Mouse (Mus musculus): Measurements from ENCODE around the gene Nav2. TPM values are rescaled to one million over a fixed set of nuclear protein-coding genes. Genes with fewer than 3 reads are reported as not detected.

Nav2 gene
- polyA plus RNA-seq, 1 experiment: 4.4 TPM

DNA sequence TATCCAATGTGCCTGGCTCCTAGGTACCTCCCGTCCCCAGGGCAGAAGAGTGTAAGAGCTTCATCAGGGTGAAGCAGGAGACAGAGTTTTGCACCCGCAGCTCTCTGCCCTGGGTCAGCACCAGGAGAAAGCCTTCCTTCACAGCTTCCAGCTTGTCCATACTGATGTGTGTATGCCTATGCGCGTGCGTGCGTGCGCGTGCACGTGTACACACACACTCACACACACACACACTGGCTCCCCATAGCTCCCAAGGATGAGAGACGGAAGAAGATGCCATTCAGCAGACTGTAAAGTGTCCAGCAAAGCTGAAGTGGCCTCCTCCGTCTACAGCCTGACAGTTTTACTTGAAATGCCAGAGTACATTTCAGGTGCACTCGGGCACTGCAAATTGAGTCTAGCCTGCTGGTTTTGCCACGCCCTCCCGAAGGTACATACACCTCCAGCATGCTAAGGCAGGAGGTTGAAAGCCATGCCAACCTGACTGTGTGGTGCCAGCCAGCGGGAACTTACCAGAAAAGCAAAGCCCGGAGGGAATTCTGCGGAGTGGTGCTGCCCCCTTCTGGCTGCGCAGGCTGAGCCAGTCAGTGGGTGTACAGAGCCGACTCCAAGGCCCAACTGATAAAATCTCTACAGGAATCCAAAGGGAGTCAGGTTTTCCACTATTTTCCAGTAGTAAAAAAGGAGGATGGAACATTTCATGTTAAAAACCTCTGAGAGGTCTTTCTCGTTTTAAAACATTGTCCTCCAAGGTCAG lies 212.6 kb downstream of the Nav2 start:
- 26% methylated on average over 20 of the region's 20 CpGs for WGBS
- DNase-seq (ENCODE audit: low read depth, low spot score): peak; percentile 67

DNA sequence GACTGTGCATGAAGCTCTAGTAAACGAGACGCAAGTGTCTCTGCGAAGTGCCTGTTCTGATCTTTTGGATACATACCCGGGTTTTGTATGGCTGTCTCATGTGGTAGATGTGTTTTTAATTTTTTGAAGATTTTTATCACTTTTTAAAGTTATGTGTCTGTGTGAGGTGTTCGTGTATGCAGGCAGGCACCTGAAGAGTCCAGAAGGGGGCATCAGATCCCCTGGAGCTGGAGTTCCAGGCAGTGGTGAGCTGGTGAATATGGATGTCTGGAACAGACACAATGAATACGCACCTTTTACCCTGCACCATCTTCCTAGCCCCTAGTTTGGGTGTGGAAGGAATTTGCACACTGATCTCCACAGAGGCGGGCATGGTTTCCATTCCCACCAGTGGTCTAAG lies 214.0 kb downstream of the Nav2 start:
- WGBS: 68% methylated on average over 7 of the region's 7 CpGs
- DNase-seq (ENCODE audit: low read depth, low spot score): no peak

DNA sequence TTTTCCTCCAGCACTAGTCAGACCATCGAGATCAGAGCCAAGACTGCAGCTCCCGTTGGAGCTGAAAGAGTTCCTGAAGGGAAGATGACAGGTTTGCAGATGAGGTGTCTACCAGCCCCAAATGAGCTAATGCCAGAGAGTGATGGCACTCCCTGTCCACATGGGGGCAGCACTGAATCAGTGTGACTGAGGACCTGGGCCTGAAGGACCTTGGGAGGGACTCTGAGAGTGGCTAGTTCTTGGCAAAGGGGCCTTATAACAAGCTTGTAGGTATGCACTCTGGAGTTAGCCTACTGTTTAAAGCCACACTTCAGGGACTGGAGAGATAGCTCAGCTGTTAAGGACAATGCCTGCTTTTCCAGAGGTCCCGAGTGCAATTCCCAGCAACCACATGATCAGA lies 217.0 kb downstream of the Nav2 start:
- DNase-seq (ENCODE audit: low read depth, low spot score): no peak
- WGBS: 31% methylated on average over 3 of the region's 3 CpGs

DNA sequence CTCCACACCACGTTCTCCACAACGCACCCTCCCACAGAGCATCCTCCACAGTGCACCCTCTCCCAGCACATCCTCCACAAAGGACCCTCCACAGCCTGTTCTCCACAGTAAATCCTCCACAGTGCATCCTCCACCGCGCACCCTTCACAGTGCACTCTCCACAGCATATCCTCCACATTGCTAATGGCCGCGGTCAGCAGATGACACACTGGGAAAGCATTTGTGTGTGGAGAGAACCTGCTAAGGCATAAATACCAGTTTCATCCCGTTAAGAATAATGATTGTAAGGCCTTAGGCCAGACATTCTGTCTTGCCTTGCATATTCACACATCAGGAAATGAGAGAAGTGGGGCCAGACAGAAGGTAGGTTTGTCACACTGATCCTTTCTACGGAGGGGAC lies 219.7 kb downstream of the Nav2 start:
- 83% methylated on average over 8 of the region's 8 CpGs for WGBS
- no peak for DNase-seq (ENCODE audit: low read depth, low spot score)

DNA sequence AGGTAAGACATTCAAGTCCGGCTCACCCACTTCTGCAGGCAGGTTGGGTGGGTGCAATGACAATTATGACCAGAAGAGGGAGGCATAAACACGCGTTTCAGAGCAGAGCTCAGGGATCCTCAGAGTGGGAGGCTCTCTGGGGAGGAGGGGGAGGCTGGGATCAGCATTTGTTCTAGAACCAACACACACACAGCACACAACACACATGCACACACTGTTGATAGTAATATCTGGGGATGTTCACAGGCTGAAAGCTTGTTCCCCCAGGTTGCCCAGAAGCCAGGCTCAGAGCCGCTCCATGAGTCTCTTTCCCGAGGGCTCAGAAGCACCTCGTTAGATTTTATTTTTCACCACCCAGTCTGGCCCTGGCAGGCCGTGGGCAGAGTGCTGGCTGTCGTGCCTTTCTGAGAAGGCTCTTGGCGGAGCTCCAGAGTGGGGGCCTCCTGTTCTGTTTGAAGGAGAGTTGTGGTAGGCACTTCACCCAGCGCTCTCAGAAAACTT lies 224.4 kb downstream of the Nav2 start:
- peak; percentile 35 for DNase-seq (ENCODE audit: low read depth, low spot score)
- 30% methylated on average over 10 of the region's 10 CpGs for WGBS

DNA sequence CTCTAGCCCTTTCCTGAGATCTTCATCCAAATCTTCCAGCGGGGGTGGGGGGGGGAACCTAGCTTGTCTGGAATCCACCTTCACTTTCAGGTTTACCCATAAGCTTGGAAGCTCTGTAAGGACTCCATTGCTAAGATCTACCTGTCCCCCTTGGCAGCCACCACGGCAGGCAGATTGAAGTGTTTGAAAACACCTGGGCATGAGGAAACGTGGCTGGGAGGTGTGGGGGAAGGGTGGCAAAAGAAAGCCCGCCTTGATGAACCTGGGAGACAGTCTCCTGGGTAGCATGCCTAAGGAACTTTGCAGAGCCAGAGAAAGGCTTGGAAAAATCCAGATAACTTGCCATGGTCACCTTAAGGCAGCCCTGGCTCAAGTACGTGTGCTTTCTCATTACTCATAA lies 225.9 kb downstream of the Nav2 start:
- 71% methylated on average over 5 of the region's 5 CpGs for WGBS
- no peak for DNase-seq (ENCODE audit: low read depth, low spot score)

DNA sequence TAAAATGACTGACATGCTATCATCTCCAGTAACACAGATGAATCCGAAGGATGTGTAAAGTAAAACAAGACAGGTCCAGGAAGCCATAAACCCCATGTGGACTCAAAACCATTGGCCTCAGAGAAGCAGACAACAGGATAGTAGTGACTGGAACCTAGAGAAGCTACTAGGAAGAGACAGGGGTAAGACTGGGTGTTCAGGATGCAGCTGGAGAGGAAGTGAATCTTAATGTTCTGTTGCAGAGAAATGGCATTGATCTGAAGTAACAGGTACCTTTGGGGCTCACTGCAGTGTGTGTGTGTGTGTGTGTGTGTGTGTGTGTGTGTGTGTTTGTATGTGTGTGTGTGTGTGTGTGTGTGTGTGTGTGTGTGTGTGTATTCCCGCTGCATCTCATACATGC lies 231.2 kb downstream of the Nav2 start:
- 74% methylated on average over 2 of the region's 2 CpGs for WGBS
- no peak for DNase-seq (ENCODE audit: low read depth, low spot score)

DNA sequence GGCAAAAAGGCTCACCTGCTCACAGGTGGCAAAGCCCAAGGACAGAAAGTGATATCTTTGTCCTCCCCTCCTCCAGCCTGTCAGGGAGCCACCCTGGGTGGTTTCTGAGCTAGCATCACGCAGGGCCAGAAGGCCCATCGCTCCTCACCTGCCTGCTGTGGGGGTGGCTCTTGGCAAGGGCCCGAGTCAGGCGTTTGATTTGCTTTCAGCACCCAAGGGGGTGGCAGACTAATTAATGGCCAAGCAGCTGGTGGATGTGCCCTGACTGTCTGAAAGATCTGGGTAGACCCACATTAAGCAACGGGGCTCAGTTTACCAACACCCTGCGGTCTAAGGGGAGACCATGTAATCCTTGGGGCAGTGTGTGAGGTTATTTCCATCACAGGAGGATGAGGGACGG lies 235.4 kb downstream of the Nav2 start:
- 91% methylated on average over 7 of the region's 7 CpGs for WGBS
- no peak for DNase-seq (ENCODE audit: low read depth, low spot score)

DNA sequence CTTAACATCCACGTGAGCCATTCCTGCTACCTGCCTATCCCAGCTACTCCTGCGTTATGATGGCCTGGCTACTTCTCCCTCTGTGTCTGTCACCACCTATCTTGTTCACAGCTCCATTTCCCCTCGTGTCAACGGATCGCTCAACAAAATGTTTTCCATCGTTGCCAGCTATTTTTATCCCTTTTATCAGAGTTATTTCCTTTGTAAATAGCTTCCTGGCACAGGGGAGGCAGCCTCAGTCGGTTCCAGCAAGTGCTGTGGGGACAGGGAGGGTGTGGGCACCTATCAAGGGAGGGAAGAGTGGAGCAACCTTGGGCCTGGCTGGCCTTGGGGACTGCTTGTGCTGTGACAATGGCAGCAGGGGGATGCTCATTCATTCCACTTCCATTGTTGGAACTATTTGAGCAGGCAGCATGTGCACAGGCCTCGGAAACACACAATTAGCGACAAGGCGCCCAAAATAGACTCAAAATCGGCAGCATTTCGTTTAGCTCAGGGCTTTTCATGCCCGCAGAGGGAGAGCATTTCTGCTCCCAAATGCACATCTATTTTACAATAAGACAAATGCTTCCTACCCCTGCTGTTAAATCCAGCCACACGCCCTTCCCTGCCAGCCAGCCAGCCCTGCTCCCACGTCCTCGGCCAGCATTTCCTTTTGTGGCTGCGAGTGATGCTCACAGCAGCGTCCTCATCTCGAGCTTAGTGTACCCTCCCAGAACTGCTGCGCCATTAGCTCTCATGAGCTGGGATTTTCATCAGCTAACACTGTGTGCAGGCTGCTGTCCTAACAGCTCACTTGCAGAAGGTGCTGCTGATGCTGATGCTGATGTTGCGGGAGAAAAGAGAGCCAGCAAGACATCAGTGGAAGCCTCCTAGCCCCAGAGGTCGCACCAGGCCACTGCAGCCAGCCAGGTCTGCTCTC lies 237.5 kb downstream of the Nav2 start:
- no peak for DNase-seq (ENCODE audit: low read depth, low spot score)
- 50% methylated on average over 22 of the region's 22 CpGs for WGBS

DNA sequence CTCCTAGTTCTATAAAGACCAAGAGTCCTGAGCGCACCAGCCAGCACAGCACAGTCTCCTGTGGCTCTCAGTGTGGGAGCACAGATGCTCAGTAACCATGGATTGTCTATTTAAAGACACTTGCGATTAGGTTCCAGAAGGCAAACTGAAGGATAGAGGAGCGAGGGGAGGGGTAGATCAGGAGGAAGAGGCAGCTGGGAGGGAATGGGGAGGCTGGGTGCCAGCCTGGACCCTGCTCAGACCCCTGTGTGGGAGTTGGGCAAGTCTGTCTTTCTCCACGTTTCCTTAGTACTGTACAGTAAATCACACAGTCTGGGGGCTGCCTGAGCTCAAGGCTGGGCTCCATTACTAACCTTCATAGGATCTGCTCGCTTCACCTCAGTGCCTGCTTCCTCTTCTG lies 243.8 kb downstream of the Nav2 start:
- no peak for DNase-seq (ENCODE audit: low read depth, low spot score)
- WGBS: 75% methylated on average over 5 of the region's 5 CpGs

DNA sequence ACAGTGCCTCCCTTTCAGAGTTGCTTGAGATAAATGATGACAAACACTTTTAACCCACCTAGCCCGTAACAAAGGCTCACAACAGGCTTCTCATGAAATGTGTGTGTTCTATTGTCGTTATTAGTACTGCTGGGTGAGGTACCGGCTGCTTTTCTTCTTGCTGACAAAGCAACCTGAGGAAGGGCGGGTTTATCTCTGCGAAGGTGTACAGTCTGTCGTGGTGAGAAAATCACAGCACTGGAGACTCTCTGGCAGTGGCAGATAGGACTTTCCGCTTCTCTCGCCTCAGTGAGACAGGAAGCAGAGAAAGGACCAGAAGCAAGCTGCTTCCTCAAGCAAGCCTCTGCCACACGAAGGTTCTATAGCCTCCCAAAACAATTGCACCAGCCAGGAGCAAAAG lies 244.2 kb downstream of the Nav2 start:
- DNase-seq (ENCODE audit: low read depth, low spot score): no peak
- 70% methylated on average over 9 of the region's 9 CpGs for whole genome bisulfite sequencing

DNA sequence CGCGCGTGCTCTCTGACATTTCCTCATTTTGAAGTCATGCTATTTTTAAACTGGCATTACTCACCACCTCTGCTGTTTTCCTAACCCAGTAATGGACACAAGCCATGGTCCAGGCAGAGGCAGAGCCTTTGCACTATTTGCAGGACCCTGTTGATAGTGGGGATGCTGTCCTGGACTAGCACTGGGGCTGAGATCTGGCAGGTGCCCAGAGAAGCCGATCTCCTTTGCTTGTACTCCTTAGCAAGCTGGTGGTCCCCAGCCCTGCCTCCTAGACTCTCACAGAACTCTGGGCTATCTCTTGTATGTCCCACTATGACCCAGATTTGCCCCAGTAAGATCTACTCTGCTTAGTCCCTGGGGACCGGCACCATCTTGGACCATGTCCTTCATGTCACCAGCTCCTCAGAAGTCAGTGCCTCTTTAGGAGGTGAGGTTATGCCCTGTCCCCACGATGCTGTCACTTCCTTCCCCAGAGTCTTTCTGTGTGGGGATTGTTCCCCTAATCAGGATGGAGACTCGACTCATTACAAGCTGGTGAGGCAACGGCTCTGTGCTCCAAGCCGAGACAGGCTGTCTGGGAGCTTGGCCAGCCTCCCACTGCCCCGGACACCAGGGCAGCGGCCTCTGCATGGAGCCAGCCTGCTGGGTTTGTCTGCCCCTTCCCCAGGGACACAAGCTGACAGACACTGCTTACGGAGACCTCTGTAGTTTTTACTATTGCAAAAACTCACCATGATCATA lies 250.3 kb downstream of the Nav2 start:
- 71% methylated on average over 12 of the region's 12 CpGs for WGBS
- DNase-seq (ENCODE audit: low read depth, low spot score): no peak

DNA sequence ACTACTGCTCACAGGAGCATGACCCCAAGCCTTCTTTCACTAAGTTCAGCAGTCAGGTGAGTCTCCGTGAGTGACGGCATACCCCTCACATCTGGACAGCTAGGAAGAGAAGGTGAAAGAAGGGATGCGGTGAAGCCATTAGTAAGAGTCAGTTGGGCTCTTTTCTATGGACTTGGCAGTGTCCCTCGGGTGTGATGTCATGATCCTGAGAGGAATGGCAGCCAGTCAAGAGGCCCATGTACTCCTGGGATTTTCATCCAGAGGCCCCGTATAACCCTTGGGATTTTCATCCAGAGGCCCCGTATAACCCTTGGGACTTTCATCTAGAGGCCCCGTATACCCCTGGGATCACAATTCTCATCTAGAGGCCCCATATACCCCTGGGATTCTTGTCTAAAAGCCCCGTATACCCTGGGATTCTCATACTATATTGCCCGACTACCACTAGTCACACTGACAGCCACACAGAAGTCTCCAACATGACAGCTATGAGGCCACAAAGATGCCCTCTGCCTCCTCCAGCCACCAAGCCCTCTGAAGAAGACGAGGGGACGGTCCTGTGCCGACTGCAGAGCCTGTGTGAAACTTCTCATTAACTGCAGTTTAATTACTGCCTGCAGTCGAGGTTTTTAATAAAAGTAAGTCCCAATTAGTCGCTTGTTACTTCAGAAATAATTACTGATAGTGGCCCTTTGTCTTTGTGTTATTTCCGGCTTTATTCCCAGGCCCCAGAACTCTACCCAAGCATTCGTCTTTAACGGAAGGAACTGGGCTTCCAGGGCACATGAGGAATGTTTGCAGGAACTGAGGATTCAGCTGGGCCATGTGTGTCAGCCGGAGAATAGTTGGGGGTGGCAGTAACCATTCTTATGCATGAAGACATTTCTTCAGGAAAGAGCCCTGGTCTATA lies 251.4 kb downstream of the Nav2 start:
- WGBS: 82% methylated on average over 18 of the region's 18 CpGs
- DNase-seq (ENCODE audit: low read depth, low spot score): no peak

DNA sequence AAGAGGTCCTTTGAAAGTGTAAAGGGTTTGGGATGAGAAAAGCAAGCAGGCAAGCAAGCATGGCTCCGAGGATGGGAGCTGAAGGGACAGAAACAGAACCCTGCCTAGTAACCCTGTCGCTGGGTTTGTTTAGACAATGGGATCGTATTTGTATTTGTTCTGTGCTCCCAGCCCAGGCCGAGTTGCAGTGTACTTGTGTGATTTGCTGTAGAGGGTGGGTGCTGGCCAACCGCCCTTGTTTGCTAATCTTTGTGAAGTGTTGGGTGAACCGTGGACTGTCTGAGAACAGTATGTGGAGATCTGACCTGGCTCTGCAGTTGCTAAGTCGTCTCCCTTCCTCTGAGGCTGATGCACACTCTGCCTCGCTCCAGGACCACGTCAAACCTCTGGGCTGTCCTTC lies 253.6 kb downstream of the Nav2 start:
- WGBS: 12% methylated on average over 9 of the region's 9 CpGs
- peak; percentile 25 for DNase-seq (ENCODE audit: low read depth, low spot score)

DNA sequence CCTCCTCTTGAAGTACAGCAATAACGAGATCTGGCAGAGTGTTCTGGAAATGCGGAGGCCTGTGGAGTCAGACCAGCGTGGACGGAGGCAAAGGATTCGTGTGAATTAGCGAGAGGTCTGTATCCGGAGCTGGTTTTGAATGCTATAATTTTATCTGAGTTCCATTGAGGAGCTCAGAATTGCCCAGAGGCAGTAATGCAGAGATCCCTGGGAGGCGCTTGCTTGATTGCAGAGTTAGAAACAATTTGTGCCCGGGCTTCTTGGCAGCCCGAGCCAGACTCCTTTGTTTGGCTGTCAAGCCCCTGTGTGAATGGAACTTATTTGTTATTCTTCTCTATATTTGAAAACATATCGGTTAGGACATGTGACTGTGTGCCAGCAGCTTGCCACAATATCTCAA lies 255.3 kb downstream of the Nav2 start:
- DNase-seq (ENCODE audit: low read depth, low spot score): no peak
- WGBS: 80% methylated on average over 11 of the region's 11 CpGs

DNA sequence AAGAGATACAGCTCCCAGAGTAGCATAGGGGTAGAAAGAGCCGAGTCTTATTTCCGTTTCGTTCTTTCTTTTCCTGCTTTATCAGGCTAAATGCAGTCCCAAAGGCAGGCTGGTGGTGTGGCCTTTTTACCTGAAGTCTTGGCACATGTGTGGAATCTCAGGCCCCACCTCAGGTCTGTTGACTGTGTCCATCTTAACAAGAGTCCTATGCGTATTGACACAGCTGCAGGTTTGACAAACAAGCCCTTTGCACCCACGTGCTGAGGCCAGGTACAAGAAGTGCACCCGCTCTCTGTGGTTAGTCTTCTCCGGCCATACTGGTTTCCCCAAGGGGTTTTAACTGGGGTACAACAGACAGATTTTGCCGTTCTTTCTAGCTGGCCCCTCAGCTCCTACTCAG lies 256.4 kb downstream of the Nav2 start:
- peak; percentile 69 for DNase-seq (ENCODE audit: low read depth, low spot score)
- WGBS: 31% methylated on average over 8 of the region's 8 CpGs

DNA sequence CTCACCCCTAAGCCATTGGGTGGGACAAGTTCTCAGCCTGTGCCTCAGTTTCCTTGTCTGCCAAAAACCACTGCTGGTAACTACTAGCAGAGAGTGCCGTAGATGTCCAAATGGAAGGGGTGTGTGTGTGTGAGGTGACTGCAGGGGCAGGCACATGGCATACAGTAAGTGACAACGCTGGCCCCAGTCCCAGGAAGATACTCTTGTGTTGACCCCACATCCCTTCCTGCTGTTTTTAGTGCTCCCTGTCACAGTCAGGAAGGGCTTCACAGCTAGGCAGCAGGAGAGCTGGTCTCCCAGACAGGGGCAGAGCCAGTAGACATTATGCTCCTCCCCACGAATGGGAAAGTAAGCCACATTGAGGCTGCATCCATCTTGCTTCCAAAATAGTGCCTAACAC lies 264.4 kb downstream of the Nav2 start:
- DNase-seq (ENCODE audit: low read depth, low spot score): no peak
- WGBS: 73% methylated on average over 3 of the region's 3 CpGs

DNA sequence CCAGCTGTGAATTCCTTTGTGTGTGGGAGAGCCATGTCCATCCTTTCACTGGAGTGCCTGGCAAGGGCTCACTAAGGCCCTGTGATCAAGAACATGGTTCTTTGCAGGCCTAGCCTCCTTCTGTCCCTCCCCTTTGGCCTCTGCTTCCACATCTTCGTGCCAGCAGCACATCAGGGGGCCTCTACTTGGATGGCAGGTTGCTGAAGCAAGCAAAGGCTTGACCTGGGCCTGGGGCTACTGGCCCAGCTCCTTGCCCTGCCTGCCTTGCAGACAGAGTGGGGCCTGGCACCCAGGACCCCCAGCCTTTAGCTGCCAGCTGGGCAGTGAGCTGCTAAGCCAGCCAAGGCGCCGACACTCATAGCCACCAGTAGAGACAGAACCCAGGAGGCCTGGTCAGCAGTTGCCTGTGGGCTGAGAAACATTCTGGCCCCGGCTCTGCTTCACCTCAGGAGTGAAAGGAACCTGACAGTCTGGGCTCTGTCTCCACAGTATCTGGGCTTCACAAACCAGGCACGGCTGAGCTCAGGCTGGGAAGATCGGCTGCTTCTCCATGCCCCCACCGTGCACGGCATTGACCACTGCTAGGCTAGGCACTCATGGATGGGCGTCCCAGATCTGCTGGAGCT lies 267.4 kb downstream of the Nav2 start:
- no peak for DNase-seq (ENCODE audit: low read depth, low spot score)
- 86% methylated on average over 9 of the region's 9 CpGs for whole genome bisulfite sequencing

Data from large intestine, adult 2 months (tissue).